Mouse (Mus musculus) forebrain, embryonic 16.5 days (tissue): ENCODE measurements around the gene Rhpn2. TPM values are rescaled to one million over a fixed set of nuclear protein-coding genes. Genes with fewer than 3 reads are reported as not detected.

Experiments used
- ATAC-seq: fragments of 200-750 bp; cut with Nextera tagmentation; 2 replicates; pipeline ENCODE4 v1.8.0; 2017; ENCODE audit warnings: mild to moderate bottlenecking, moderate library complexity
- H3K27ac ChIP-seq: fragments of 300-500 bp; sonication (generic); 2 replicates; pipeline ENCODE4 v1.5.1; 2014; ENCODE audit warnings: low read length, control low read depth
- H3K27me3 ChIP-seq: fragments of 300-500 bp; sonication (generic); replicated peaks from 2 replicates; pipeline ENCODE4 v1.6.1; 2014; ENCODE audit warnings: low read length; ENCODE audit not compliant: control insufficient read depth, insufficient read depth
- H3K36me3 ChIP-seq: fragments of 300-500 bp; sonication (generic); 2 replicates; pipeline ENCODE4 v1.6.1; 2014; ENCODE audit not compliant: control insufficient read depth, insufficient read depth
- H3K4me1 ChIP-seq: fragments of 300-500 bp; sonication (generic); replicated peaks from 2 replicates; pipeline ENCODE4 v1.6.1; 2014; ENCODE audit warnings: low read length; ENCODE audit not compliant: control insufficient read depth, insufficient read depth
- H3K4me2 ChIP-seq: fragments of 300-500 bp; sonication (generic); 2 replicates; pipeline ENCODE4 v1.6.1; 2014; ENCODE audit warnings: mild to moderate bottlenecking, low read length, control low read depth
- H3K4me3 ChIP-seq: fragments of 300-500 bp; sonication (generic); replicated peaks from 2 replicates; pipeline ENCODE4 v1.5.1; 2014; ENCODE audit warnings: mild to moderate bottlenecking, low read length, control low read depth
- H3K9ac ChIP-seq: fragments of 300-500 bp; sonication (generic); replicated peaks from 2 replicates; pipeline ENCODE4 v1.6.1; 2014; ENCODE audit warnings: low read depth, low read length, control low read depth
- H3K9me3 ChIP-seq: fragments of 300-500 bp; sonication (generic); 2 replicates; pipeline ENCODE4 v1.6.1; 2016; ENCODE audit warnings: low read length; ENCODE audit not compliant: control insufficient read depth
- WGBS: fragments of 180-500 bp; shearing (Covaris S2); extraction: QIAGEN DNeasy Blood & Tissue Kit; methylation state at CpG from one replicate; pipeline ENCODE4 v1.1.7; 2014; 5-methylcytosine and 5-hydroxymethylcytosine counted together
- polyA plus RNA-seq: library from polyadenylated mRNA; unstranded; fragments of >200 nt; fragmentation: Nextera tagmentation; extraction: Ambion mirVana; gene quantifications from 2 replicates; pipeline ENCODE4 v1.2.1, GENCODE M21; 2015

Gene Rhpn2
- polyA plus RNA-seq = 1.4 and 1.6 TPM in 2 replicates

DNA sequence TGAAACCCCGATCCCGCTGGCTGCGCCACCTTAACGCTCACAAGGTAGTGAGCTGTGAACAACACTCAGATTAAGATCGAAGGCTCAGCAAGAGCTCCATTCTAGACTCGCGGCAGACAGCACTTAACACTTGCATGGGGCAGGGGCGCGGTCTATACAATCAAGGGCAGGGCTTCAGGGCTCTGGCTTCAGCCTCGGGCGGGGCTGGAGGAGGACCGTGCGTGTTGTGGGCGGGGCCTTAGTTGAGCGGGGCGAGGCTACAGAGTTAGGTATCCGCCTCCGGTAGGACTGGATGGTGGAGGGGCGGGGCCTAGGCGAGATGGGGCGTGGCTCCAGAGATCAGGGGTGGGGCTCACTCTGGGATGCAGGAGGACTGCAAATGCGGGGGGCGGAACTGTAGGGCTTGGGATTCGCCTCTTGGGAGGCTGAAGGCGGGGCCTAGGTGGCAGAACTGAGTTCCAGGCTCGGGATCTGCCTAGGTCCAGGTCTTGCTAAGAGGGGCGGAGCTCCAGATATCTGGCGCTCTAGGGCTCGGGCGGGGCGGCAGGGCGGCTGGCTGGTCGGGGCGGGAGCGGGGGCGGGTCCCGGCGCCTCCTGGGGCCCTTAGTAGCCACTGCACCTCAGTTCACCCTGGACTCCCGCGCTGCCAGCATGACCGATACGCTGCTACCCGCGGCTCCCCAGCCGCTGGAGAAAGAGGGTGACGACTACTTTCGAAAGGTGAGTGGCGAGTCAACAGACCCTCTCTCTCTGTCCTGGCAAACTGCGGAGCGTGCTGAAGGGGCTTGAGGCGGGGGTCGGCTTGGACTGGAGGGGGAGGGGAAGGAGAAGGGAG lies at the start of gene Rhpn2:
Gene Rhpn2 (plus strand): TSS at position 479 of the 835 bp plus-strand sequence.
- under 1% methylated on average over 45 of the region's 52 CpGs for WGBS
- ATAC-seq = peak; percentile 97
- Histone ChIP-seq H3K27ac (no peak within 1 kb of the TSS), H3K4me1 (peaks cover 21% of the 10 kb centered on the region), H3K4me2 (peak within 1 kb of the TSS; percentile 100), H3K36me3 (no peaks in the 10 kb centered on the region), H3K27me3 (peaks cover 14% of the 10 kb centered on the region), H3K4me3 (peak within 1 kb of the TSS; percentile 66), H3K9ac (peak within 1 kb of the TSS; percentile 65), H3K9me3 (no peaks in the 10 kb centered on the region)

DNA sequence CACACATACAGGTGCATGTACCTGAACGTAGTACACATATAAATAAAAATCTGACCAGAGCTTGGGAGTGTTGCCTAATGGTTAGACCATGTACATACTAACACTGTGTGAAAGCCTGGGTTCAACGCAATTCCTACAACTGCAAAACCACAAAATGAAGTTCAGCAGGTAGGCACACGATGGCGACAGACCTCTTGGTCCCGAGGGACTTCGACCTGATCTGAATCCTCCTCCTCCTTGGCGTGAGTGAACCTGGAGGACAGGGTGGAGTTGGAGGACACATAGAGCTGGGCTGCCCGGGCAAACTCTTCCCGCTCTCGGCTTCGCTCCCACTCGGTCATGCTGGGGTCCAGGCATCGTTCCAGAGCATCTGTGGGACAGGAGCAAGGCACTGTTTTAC lies 40.5 kb upstream of the Rhpn2 start:
- no peak overlapping the region for H3K27ac ChIP-seq
- 90% methylated on average over 13 of the region's 13 CpGs for WGBS
- ATAC-seq = no peak
- H3K9me3 ChIP-seq = no peaks in the 10 kb centered on the region
- H3K4me2 ChIP-seq = no peak overlapping the region
- no peak overlapping the region for H3K4me3 ChIP-seq
- no peaks in the 10 kb centered on the region for H3K4me1 ChIP-seq
- H3K27me3 ChIP-seq = no peaks in the 10 kb centered on the region
- peaks cover 46% of the 10 kb centered on the region for H3K36me3 ChIP-seq
- H3K9ac ChIP-seq = no peak overlapping the region

DNA sequence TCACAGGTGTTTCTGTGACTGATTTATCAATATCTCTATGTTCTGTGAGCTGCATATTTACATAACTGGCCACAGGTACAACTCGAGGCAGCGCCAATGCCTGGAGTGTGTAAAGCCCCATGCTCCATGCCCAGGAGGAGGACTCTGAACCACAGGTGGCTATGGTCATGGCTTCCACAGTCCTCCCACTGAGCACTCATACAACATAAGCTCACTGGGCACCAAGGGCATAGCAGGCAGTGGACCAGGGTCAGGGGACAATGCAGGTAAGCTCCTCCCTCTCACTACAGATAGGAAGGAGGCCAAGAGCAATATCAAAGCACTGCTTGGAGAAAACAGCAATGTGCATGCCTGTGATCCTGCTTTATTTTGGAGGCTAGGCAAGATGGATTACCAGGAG lies 38.3 kb upstream of the Rhpn2 start:
- no peaks in the 10 kb centered on the region for H3K9me3 ChIP-seq
- no peak overlapping the region for H3K4me3 ChIP-seq
- no peaks in the 10 kb centered on the region for H3K4me1 ChIP-seq
- ATAC-seq = no peak
- no peaks in the 10 kb centered on the region for H3K27me3 ChIP-seq
- no peak overlapping the region for H3K4me2 ChIP-seq
- no peak overlapping the region for H3K9ac ChIP-seq
- peaks cover 40% of the 10 kb centered on the region for H3K36me3 ChIP-seq
- no peak overlapping the region for H3K27ac ChIP-seq
- WGBS = 91% methylated on average over 2 of the region's 2 CpGs

DNA sequence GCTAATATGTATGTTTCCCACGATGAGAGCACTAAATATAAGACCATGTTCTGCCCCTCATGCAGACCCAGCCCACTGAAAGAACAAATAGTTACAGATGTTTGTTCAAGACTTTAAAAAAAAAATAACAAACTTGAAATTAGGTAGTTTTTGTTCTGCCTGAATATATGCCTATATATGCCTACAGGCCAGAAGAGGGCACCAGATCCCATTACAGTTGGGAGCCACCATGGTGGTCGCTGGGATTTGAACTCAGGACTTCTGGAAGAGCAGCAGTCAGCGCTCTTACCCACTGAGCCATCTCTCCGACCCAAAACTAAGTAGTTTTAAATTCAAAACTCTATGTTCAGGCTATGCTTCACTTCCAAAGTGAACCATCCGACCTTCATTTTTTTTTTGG lies 36.1 kb upstream of the Rhpn2 start:
- Histone ChIP-seq H3K36me3 (peaks cover 37% of the 10 kb centered on the region), H3K4me3 (no peak overlapping the region), H3K27me3 (no peaks in the 10 kb centered on the region), H3K4me1 (no peaks in the 10 kb centered on the region), H3K9me3 (no peaks in the 10 kb centered on the region), H3K4me2 (no peak overlapping the region), H3K27ac (no peak overlapping the region), H3K9ac (no peak overlapping the region)
- no peak for ATAC-seq
- 94% methylated on average over 5 of the region's 5 CpGs for WGBS

DNA sequence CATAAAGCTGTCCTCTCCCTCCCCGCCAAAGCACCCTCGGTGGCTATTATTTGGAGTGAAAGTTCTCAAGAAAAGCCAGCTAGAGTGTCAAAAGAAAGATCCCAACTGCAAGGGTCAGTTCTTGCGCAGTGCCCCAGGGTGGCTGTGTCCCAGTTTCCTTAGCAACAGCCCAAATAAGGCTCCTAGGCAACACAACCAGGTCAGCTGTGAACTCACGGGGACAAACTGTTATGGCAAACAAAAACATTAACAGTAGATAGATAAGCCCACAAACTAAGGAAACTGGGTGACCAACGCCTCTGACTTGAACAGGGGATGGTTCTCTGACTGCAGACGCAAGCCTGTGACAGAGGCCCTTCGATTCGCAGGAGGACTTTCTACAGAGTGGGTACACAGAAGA lies 34.3 kb upstream of the Rhpn2 start:
- Histone ChIP-seq H3K4me2 (no peak overlapping the region), H3K27ac (no peak overlapping the region), H3K27me3 (no peaks in the 10 kb centered on the region), H3K9me3 (no peaks in the 10 kb centered on the region), H3K36me3 (peaks cover 36% of the 10 kb centered on the region), H3K4me3 (no peak overlapping the region), H3K4me1 (no peaks in the 10 kb centered on the region), H3K9ac (no peak overlapping the region)
- no peak for ATAC-seq
- 73% methylated on average over 8 of the region's 8 CpGs for WGBS

DNA sequence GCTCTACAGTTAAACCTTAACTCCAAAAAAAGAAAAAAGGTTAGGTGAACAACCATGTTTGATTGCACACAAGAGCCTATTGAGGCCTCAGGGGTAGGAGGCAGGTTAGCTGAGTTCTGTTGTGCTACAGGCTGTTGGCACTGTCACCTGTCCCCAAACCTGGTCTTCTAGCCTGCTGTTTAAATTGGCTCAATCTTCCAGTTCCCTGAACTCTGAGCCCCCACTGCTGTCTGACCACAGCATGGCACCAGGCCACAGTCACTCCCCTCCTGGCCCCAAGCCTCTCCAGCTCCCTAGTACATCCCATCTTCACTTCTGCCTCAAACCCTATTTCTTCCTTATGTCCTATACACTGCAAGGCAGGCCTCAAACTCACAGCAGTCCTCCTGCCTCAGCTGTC lies 33.2 kb upstream of the Rhpn2 start:
- H3K4me1 ChIP-seq = no peaks in the 10 kb centered on the region
- H3K4me2 ChIP-seq = no peak overlapping the region
- H3K9me3 ChIP-seq = no peaks in the 10 kb centered on the region
- no peak for ATAC-seq
- H3K9ac ChIP-seq = no peak overlapping the region
- H3K4me3 ChIP-seq = no peak overlapping the region
- no peaks in the 10 kb centered on the region for H3K27me3 ChIP-seq
- H3K27ac ChIP-seq = no peak overlapping the region
- H3K36me3 ChIP-seq = peaks cover 35% of the 10 kb centered on the region

DNA sequence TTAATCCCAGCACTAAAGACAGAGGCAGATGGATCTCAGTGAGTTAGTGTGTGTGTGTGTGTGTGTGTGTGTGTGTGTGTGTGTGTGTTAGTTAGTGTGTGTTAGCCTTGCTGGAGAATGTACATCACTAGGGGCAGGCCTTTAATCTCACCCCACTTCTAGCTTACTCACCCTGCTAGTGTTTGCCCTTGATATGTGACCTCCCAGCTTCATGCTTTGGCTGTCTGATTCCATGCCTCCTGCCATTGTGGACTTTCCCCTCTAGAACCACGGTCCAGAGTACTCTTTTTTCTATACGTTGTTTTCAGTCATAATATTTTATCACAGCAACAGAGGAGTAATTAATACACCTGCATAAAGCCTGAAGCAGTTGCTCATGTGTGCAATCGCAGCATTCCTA lies 22.8 kb upstream of the Rhpn2 start:
- Histone ChIP-seq H3K9ac (no peak overlapping the region), H3K36me3 (peaks cover 14% of the 10 kb centered on the region)

DNA sequence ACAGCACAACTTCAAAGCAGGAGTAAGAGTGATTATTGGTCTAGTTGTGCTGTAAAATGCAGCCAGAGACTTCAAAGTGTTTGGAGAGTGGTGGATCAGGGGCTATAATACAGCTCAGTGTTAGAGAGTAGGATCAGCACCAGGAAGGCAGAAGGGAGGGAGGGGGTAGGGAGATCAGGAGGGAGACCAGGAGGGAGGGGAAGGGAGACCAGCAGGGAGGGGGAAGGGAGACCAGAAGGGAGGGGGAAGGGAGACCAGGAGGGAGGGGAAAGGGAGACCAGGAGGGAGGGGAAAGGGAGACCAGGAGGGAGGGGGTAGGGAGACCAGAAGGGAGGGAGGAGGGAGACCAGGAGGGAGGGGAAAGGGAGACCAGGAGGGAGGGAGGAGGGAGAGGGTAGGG lies 19.8 kb upstream of the Rhpn2 start:
- peaks cover 11% of the 10 kb centered on the region for H3K4me1 ChIP-seq
- H3K27me3 ChIP-seq = no peaks in the 10 kb centered on the region
- H3K9ac ChIP-seq = no peak overlapping the region
- H3K9me3 ChIP-seq = no peaks in the 10 kb centered on the region
- no peak overlapping the region for H3K4me2 ChIP-seq
- no peak overlapping the region for H3K27ac ChIP-seq
- H3K36me3 ChIP-seq = peaks cover 4% of the 10 kb centered on the region; the same call in 1 of the 2 replicates
- H3K4me3 ChIP-seq = no peak overlapping the region
- ATAC-seq = no peak

More for the DNA sequence above, 22.8 kb upstream of the Rhpn2 start:
- Histone ChIP-seq H3K27me3 (no peaks in the 10 kb centered on the region), H3K4me1 (no peaks in the 10 kb centered on the region), H3K4me2 (no peak overlapping the region), H3K27ac (no peak overlapping the region), H3K9me3 (no peaks in the 10 kb centered on the region), H3K4me3 (no peak overlapping the region)
- no peak for ATAC-seq
- WGBS = 95% methylated on average over 3 of the region's 3 CpGs

DNA sequence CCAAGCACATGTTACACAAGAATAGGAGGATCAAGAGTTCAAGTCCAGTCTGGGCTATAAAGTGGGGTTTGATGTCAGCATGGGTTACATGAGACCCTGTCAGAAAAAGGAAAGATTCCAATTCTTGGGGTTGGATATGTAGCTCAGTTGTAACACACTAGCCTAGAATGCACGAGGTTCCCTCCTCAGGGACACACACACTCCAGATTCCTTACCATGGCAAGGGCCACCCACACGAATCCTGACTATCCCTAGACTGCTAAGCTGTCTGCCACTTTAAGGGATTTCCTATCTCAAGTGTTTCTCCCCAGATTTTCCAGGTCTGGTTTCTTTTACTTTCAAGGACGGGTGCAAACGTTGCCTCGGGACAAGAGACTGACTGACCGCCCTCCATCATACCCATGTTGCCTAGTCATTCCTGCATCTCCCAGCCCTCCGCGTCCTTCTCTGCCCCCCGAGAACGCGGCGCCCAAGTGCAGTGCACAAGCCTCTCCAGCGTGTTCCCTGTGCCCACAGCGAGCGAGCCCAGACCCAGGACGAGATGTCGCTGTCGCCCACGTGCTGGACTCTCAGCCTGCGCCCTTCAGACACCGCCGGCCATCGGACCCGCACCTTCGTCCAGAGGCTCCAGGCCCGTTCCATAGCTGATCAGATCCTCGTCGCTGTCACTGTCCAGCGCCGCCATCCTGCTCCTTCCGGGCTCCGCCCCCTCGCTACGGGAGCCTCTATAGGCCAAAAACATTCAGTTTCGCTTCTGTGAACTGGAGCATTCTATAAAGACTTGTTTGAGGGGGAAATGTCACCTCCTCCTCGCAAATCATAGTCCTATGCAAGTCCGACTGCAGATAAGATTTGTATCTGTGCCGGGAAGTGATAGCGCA lies 16.0 kb upstream of the Rhpn2 start, which contains the start of gene Gpatch1:
Gene Gpatch1 (minus strand): TSS at position 712 of the 881 bp plus-strand sequence.
- H3K9me3 ChIP-seq = no peaks in the 10 kb centered on the region
- H3K27ac ChIP-seq = peak within 1 kb of the TSS; percentile 67; the same call in 1 of the 2 replicates
- H3K27me3 ChIP-seq = no peaks in the 10 kb centered on the region
- peak; percentile 86 for ATAC-seq
- peak within 1 kb of the TSS; percentile 85 for H3K9ac ChIP-seq
- WGBS = 1% methylated on average over 39 of the region's 39 CpGs
- H3K4me1 ChIP-seq = peaks cover 14% of the 10 kb centered on the region
- H3K4me3 ChIP-seq = peak within 1 kb of the TSS; percentile 82
- H3K4me2 ChIP-seq = peak within 1 kb of the TSS; percentile 53
- H3K36me3 ChIP-seq = no peaks in the 10 kb centered on the region
